Mouse (Mus musculus): ENCODE measurements around the gene Acss1.

DNA sequence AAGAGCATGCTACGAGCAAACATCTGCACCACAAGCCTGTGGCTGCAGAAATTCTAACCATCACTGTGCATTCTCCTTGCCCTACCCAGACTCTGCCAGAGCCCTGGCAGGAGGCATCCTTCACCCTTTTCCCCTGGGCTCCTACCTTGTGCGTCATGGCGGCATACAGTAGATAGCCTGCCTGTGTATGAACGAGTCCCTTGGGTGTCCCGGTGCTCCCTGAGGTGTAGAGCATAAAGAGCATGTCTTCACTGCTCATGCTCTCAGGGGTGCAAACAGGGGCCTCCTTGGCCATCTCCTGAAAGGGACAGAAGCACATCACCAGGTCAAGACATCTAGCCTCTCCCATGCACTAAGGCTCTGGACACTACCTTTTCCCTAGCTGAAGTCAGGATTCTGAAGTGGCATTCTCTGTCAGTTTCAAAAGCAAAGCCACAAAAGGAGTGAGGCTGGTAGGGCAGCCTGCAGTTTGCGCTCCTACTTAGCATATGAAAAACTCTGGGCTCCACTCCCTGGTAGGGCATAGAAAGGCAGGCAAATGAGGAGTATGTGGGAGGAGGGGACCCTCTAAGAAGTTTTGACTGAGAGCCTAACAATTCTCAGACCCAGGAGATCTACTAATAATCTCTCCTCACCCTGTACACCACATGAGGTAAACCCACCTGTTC lies 30.5 kb downstream of the Acss1 start:
- TF ChIP-seq CTCF (IDR thresholded peaks at IDR 0.05; ENCODE audit: low read depth, low read length) (no peak), GATA1 (IDR thresholded peaks at IDR 0.05; ENCODE audit: borderline replicate concordance, low read length) (no peak), POLR2AphosphoS5 (IDR thresholded peaks at IDR 0.05; ENCODE audit: insufficient replicate concordance, low read depth, low read length) (no peak)
